Mouse (Mus musculus) lung, embryonic 14.5 days (tissue): Measurements from ENCODE around the gene Olfr412. TPM values are rescaled to one million over a fixed set of nuclear protein-coding genes. Genes with fewer than 3 reads are reported as not detected.

Experiments used
- ATAC-seq: fragments of 200-750 bp; cut with Nextera tagmentation; 2 replicates; pipeline ENCODE4 v1.8.0; 2017; ENCODE audit warnings: mild to moderate bottlenecking, moderate TSS enrichment, moderate library complexity; ENCODE audit not compliant: insufficient read depth
- DNase-seq: peaks from one replicate; pipeline ENCODE4 v3.0.0-alpha.2; 2015
- H3K27ac ChIP-seq: fragments of 300-500 bp; sonication (generic); 2 replicates; pipeline ENCODE4 v1.5.1; 2014; ENCODE audit warnings: low read depth, mild to moderate bottlenecking, moderate library complexity
- H3K27me3 ChIP-seq: fragments of 300-500 bp; sonication (generic); 2 replicates; pipeline ENCODE4 v1.6.1; 2014; ENCODE audit warnings: low read length, control low read depth; ENCODE audit not compliant: insufficient read depth
- H3K36me3 ChIP-seq: fragments of 300-500 bp; sonication (generic); 2 replicates; pipeline ENCODE4 v1.6.1; 2014; ENCODE audit warnings: control low read depth; ENCODE audit not compliant: insufficient read depth
- H3K4me1 ChIP-seq: fragments of 300-500 bp; sonication (generic); 2 replicates; pipeline ENCODE4 v1.6.1; 2014; ENCODE audit warnings: antibody characterized with exemption, control low read depth; ENCODE audit not compliant: insufficient read depth
- H3K4me2 ChIP-seq: fragments of 300-500 bp; sonication (generic); 2 replicates; pipeline ENCODE4 v1.6.1; 2014; ENCODE audit warnings: mild to moderate bottlenecking
- H3K4me3 ChIP-seq: fragments of 300-500 bp; sonication (generic); 2 replicates; pipeline ENCODE4 v1.5.1; 2014; ENCODE audit warnings: low read depth, low read length
- H3K9ac ChIP-seq: fragments of 300-500 bp; sonication (generic); 2 replicates; pipeline ENCODE4 v1.6.1; 2014
- H3K9me3 ChIP-seq: fragments of 300-500 bp; sonication (generic); 2 replicates; pipeline ENCODE4 v1.6.1; 2016; ENCODE audit warnings: low read depth, low read length, control low read depth
- CTCF ChIP-seq: IDR thresholded peaks from 2 replicates; pipeline ENCODE4 v1.5.1; 2016; ENCODE audit warnings: antibody characterized with exemption, low read depth
- WGBS: fragments of 180-500 bp; shearing (Covaris S2); extraction: QIAGEN DNeasy Blood & Tissue Kit; methylation state at CpG from one replicate; pipeline ENCODE4 v1.1.7; 2014; 5-methylcytosine and 5-hydroxymethylcytosine counted together
- polyA plus RNA-seq: library from polyadenylated mRNA; unstranded; fragments of >200 nt; fragmentation: Nextera tagmentation; extraction: Ambion mirVana; gene quantifications from 2 replicates; pipeline ENCODE4 v1.2.1, GENCODE M21; 2014

The Olfr412 gene
- polyA plus RNA-seq, 1 experiment from 2014 or later: not detected

- no peaks in the 10 kb centered on the region for H3K36me3 ChIP-seq
- peak; percentile 6 for DNase-seq
- ATAC-seq: no peak
- no peak for TF ChIP-seq CTCF
- no peaks in the 10 kb centered on the region for H3K27me3 ChIP-seq
- H3K4me2 ChIP-seq: no peak overlapping the region
- 46% methylated on average over 4 of the region's 4 CpGs for WGBS
- no peak overlapping the region for H3K4me3 ChIP-seq
- no peaks in the 10 kb centered on the region for H3K4me1 ChIP-seq
- H3K9me3 ChIP-seq: no peaks in the 10 kb centered on the region
- H3K27ac ChIP-seq: no peak overlapping the region
- no peak overlapping the region for H3K9ac ChIP-seq
These were observed 17.5 kb downstream of the Olfr412 start for GRCm38 (mm10) chr11:74379166-74379873.

GRCm38 (mm10) chr11:74385674-74386073 lies 23.8 kb downstream of the Olfr412 start:
- Histone ChIP-seq H3K4me3 (no peak overlapping the region), H3K9ac (no peak overlapping the region), H3K27me3 (no peaks in the 10 kb centered on the region), H3K9me3 (no peaks in the 10 kb centered on the region), H3K4me1 (no peaks in the 10 kb centered on the region), H3K27ac (no peak overlapping the region), H3K4me2 (no peak overlapping the region), H3K36me3 (no peaks in the 10 kb centered on the region)
- ATAC-seq (no peak), DNase-seq (peak; percentile 11)
- no peak for TF ChIP-seq CTCF
- 47% methylated on average over 9 of the region's 9 CpGs for WGBS

GRCm38 (mm10) chr11:74387203-74387602 lies 25.3 kb downstream of the Olfr412 start:
- no peaks in the 10 kb centered on the region for H3K4me1 ChIP-seq
- no peaks in the 10 kb centered on the region for H3K36me3 ChIP-seq
- ATAC-seq (no peak), DNase-seq (no peak)
- H3K27me3 ChIP-seq: no peaks in the 10 kb centered on the region
- H3K27ac ChIP-seq: no peak overlapping the region
- no peak overlapping the region for H3K4me2 ChIP-seq
- 71% methylated on average over 5 of the region's 5 CpGs for WGBS
- H3K4me3 ChIP-seq: no peak overlapping the region
- no peak overlapping the region for H3K9ac ChIP-seq
- TF ChIP-seq CTCF: no peak
- H3K9me3 ChIP-seq: no peaks in the 10 kb centered on the region

- no peak for DNase-seq
These were observed 30.0 kb downstream of the Olfr412 start for GRCm38 (mm10) chr11:74391899-74392298.

GRCm38 (mm10) chr11:74392903-74393302 lies 31.0 kb downstream of the Olfr412 start:
- WGBS: 76% methylated on average over 6 of the region's 6 CpGs
- no peaks in the 10 kb centered on the region for H3K27me3 ChIP-seq
- no peaks in the 10 kb centered on the region for H3K4me1 ChIP-seq
- H3K9me3 ChIP-seq: no peaks in the 10 kb centered on the region
- DNase-seq (no peak), ATAC-seq (no peak)
- no peak overlapping the region for H3K4me2 ChIP-seq
- H3K9ac ChIP-seq: no peak overlapping the region
- H3K4me3 ChIP-seq: no peak overlapping the region
- no peak overlapping the region for H3K27ac ChIP-seq
- no peak for TF ChIP-seq CTCF
- H3K36me3 ChIP-seq: no peaks in the 10 kb centered on the region

More at GRCm38 (mm10) chr11:74391899-74392298, 30.0 kb downstream of the Olfr412 start:
- no peak for ATAC-seq
- Histone ChIP-seq H3K36me3 (no peaks in the 10 kb centered on the region), H3K4me3 (no peak overlapping the region), H3K9ac (no peak overlapping the region), H3K4me2 (no peak overlapping the region), H3K27ac (no peak overlapping the region), H3K27me3 (no peaks in the 10 kb centered on the region), H3K9me3 (no peaks in the 10 kb centered on the region), H3K4me1 (no peaks in the 10 kb centered on the region)
- TF ChIP-seq CTCF: no peak
- 77% methylated on average over 11 of the region's 11 CpGs for WGBS

- TF ChIP-seq CTCF: no peak
- Histone ChIP-seq H3K4me1 (no peaks in the 10 kb centered on the region), H3K4me3 (no peak overlapping the region), H3K36me3 (no peaks in the 10 kb centered on the region), H3K27me3 (no peaks in the 10 kb centered on the region), H3K9ac (no peak overlapping the region), H3K4me2 (no peak overlapping the region), H3K27ac (no peak overlapping the region), H3K9me3 (no peaks in the 10 kb centered on the region)
- DNase-seq: peak; percentile 46
- no peak for ATAC-seq
- 69% methylated on average over 5 of the region's 5 CpGs for WGBS
These were observed 31.6 kb downstream of the Olfr412 start for GRCm38 (mm10) chr11:74393489-74393888.

GRCm38 (mm10) chr11:74395583-74395982 lies 33.7 kb downstream of the Olfr412 start:
- ATAC-seq: no peak
- no peak overlapping the region for H3K4me2 ChIP-seq
- 77% methylated on average over 18 of the region's 18 CpGs for WGBS
- no peak overlapping the region for H3K4me3 ChIP-seq
- no peak for DNase-seq
- no peaks in the 10 kb centered on the region for H3K4me1 ChIP-seq
- no peaks in the 10 kb centered on the region for H3K36me3 ChIP-seq
- no peaks in the 10 kb centered on the region for H3K9me3 ChIP-seq
- no peaks in the 10 kb centered on the region for H3K27me3 ChIP-seq
- TF ChIP-seq CTCF: no peak
- no peak overlapping the region for H3K9ac ChIP-seq
- no peak overlapping the region for H3K27ac ChIP-seq
